Mouse (Mus musculus) liver, embryonic 15.5 days (tissue): ENCODE results near the gene Sdha. TPM values are rescaled to one million over a fixed set of nuclear protein-coding genes. Genes with fewer than 3 reads are reported as not detected.
A peak's percentile ranks its signal among the peaks of the same experiment; 100 is the strongest.

ENCODE experiments used
- ATAC-seq: fragments of 200-750 bp; cut with Nextera tagmentation; 2 replicates; pipeline ENCODE4 v1.8.0; 2017; ENCODE audit warnings: moderate number of reproducible peaks, mild to moderate bottlenecking, moderate library complexity; ENCODE audit not compliant: insufficient read depth
- H3K27ac ChIP-seq: fragments of 300-500 bp; sonication (generic); replicated peaks from 2 replicates; pipeline ENCODE4 v1.5.1; 2015; ENCODE audit warnings: mild to moderate bottlenecking, inconsistent platforms
- H3K27me3 ChIP-seq: fragments of 300-500 bp; sonication (generic); 2 replicates; pipeline ENCODE4 v1.6.1; 2015; ENCODE audit warnings: mild to moderate bottlenecking, inconsistent platforms
- H3K36me3 ChIP-seq: fragments of 300-500 bp; sonication (generic); replicated peaks from 2 replicates; pipeline ENCODE4 v1.6.1; 2015; ENCODE audit warnings: moderate library complexity, mild to moderate bottlenecking, inconsistent platforms
- H3K4me1 ChIP-seq: fragments of 300-500 bp; sonication (generic); replicated peaks from 2 replicates; pipeline ENCODE4 v1.6.1; 2015; ENCODE audit warnings: inconsistent platforms
- H3K4me2 ChIP-seq: fragments of 300-500 bp; sonication (generic); 2 replicates; pipeline ENCODE4 v1.6.1; 2015; ENCODE audit warnings: moderate library complexity, mild to moderate bottlenecking, inconsistent platforms
- H3K4me3 ChIP-seq: fragments of 300-500 bp; sonication (generic); replicated peaks from 2 replicates; pipeline ENCODE4 v1.5.1; 2015; ENCODE audit warnings: mild to moderate bottlenecking, inconsistent platforms
- H3K9ac ChIP-seq: fragments of 300-500 bp; sonication (generic); 2 replicates; pipeline ENCODE4 v1.6.1; 2015; ENCODE audit warnings: moderate library complexity, mild to moderate bottlenecking, inconsistent platforms
- H3K9me3 ChIP-seq: fragments of 300-500 bp; sonication (generic); replicated peaks from 2 replicates; pipeline ENCODE4 v1.6.1; 2016; ENCODE audit warnings: inconsistent platforms
- WGBS: fragments of 180-500 bp; shearing (Covaris S2); methylation state at CpG from one replicate; pipeline ENCODE4 v1.1.7; 2015; ENCODE audit warnings: mixed read lengths; ENCODE audit not compliant: insufficient replicate concordance; 5-methylcytosine and 5-hydroxymethylcytosine counted together
- polyA plus RNA-seq: library from polyadenylated mRNA; unstranded; fragments of >200 nt; fragmentation: Nextera tagmentation; extraction: Ambion mirVana; gene quantifications from 2 replicates; pipeline ENCODE4 v1.2.1, GENCODE M21; 2015

Gene Sdha
- polyA plus RNA-seq, 1 experiment from 2014 or later, result 151 TPM

DNA sequence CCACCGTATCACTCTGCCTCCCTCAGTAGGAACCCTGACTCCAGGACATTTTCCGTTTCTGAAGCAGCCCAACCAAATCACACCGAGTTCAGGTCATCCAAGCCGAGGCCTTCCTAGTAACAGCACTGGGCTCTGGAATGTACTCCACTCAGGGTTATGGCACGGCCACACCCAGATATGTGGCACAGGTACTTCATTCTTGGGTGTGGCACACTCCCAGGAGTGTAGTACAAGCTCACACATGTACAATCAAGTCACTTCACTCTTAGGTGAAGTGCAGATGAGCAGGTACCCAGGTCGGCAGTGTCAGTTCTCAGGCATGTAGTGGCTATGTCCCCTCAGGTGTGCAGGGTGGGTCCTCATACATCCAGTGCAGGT, 48.5 kb downstream of the Sdha start:
- no peaks in the 10 kb centered on the region for H3K4me1 ChIP-seq
- H3K36me3 ChIP-seq, result peaks cover 38% of the 10 kb centered on the region
- WGBS, result 64% methylated on average over 6 of the region's 6 CpGs
- H3K9ac ChIP-seq, result no peak overlapping the region
- H3K27ac ChIP-seq, result no peak overlapping the region
- H3K27me3 ChIP-seq, result no peaks in the 10 kb centered on the region
- peak; percentile 22; the same call in 1 of the 2 replicates for ATAC-seq
- H3K4me2 ChIP-seq, result no peak overlapping the region
- no peaks in the 10 kb centered on the region for H3K9me3 ChIP-seq
- H3K4me3 ChIP-seq, result no peak overlapping the region

DNA sequence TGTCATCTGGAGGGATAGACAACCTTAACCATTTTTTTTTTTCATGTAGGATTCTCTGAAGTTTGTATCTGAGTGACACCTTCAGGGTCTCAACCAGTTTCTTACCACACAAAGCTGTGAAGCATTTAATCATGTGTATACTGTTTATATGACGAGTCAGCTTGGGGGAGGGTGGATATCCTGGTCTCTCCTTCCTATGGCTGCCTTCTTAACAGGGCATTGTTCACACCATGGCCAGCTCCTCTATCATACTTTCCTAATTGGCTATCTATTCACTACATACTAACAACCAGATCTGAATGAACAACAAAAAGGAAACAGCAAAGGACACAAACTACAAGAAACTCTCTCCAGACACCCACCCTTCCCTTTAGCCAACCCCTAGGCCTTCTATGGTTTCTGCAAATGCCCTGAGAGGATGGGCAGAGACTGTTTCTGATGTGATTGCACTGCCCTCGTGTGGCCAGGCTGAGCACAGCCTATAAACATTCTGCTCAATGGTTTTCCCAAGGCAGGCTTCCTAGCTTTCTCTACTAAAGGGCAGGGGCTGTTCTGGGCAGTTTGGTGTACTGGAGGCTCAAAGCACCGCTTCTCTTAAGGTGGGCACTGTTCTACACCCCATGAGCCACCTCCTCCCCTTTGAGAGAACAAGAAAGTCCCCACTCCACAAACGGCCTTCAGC, 49.0 kb downstream of the Sdha start:
- ATAC-seq, result peak; percentile 58
- Histone ChIP-seq H3K9ac (no peak overlapping the region), H3K4me3 (no peak overlapping the region), H3K4me2 (no peak overlapping the region), H3K9me3 (no peaks in the 10 kb centered on the region), H3K27ac (no peak overlapping the region), H3K36me3 (peaks cover 33% of the 10 kb centered on the region), H3K4me1 (no peaks in the 10 kb centered on the region), H3K27me3 (no peaks in the 10 kb centered on the region)
- 26% methylated on average over 4 of the region's 4 CpGs for WGBS

DNA sequence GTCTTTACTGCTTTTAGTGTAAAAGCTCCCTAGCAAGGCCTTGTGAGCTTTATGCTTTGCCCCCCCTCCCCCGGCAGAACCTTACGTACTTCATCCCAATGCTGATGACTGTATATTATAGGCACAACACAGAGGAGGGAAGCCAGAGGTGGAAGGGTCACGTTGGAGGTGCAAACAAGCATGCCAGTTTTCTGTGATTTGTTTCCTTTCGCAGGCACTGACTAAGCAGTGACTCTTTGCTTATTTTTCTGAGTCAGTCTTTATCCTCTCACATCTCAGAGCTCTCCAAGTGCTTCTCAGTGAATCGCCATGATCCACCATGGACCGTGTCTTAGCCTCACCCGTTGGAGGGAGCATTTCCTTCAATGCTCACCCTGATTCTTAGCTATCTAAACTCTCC, 53.7 kb downstream of the Sdha start:
- no peak overlapping the region for H3K27ac ChIP-seq
- WGBS, result 52% methylated on average over 7 of the region's 7 CpGs
- H3K4me1 ChIP-seq, result peaks cover 8% of the 10 kb centered on the region
- H3K36me3 ChIP-seq, result no peaks in the 10 kb centered on the region
- no peak overlapping the region for H3K9ac ChIP-seq
- no peak overlapping the region for H3K4me3 ChIP-seq
- H3K9me3 ChIP-seq, result no peaks in the 10 kb centered on the region
- H3K27me3 ChIP-seq, result peaks cover 17% of the 10 kb centered on the region
- no peak for ATAC-seq
- H3K4me2 ChIP-seq, result no peak overlapping the region

DNA sequence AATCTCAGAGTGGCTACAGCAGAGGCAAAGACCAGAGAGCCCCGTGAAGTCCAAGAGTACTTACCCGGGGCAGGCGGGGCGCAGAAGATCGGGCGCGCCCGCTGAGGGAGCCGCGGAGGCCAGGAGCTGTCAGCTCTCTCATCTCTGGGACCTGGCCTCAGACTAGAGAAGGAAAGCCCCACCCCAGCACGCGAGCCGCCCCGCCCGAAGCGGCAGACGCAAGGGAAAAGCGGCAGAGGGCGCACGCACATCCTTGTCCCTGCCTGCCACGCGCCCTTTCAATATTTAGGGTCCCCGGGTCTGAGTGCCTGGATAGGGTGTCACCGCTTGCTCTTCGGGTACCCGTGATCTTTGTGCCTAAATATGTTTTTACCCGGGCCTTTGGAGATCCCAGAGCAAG, 57.9 kb downstream of the Sdha start, which contains the start of gene Ahrr:
Gene Ahrr, minus strand, starts transcription at position 165 of the 400 bp plus-strand sequence.
- 0 out of 2 replicates have a peak, but pooled peaks have one; percentile 28 for ATAC-seq

DNA sequence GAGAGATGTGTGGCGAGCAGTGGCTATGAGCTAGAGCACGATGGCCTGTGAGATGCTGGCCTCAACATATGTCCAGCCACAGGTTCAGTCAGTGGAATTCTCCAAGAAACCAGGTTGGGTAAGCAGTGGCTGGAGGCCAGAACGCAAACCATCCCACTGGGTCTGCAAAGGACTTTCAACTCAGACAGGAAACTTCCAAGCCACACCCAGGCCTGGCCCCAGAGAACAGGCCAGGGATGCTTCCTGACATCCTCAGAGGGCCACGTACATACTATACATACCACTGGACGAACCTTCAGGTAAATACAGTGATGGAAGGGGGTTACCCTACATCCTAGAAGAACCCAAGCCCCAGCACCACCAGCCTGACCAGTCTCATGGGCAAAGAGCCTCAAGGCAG, 60.4 kb downstream of the Sdha start:
- Histone ChIP-seq H3K27ac (no peak overlapping the region), H3K27me3 (peaks cover 29% of the 10 kb centered on the region), H3K4me2 (no peak overlapping the region), H3K9me3 (no peaks in the 10 kb centered on the region), H3K36me3 (no peaks in the 10 kb centered on the region), H3K4me1 (peaks cover 8% of the 10 kb centered on the region), H3K9ac (no peak overlapping the region), H3K4me3 (no peak overlapping the region)
- no peak for ATAC-seq
- WGBS, result 64% methylated on average over 5 of the region's 5 CpGs

More for the DNA sequence above, 57.9 kb downstream of the Sdha start, which contains the start of gene Ahrr:
- Histone ChIP-seq H3K9me3 (no peaks in the 10 kb centered on the region), H3K4me3 (peak within 1 kb of the TSS; percentile 10; the same call in 1 of the 2 replicates), H3K4me2 (peak within 1 kb of the TSS; percentile 52), H3K4me1 (peaks cover 8% of the 10 kb centered on the region), H3K9ac (no peak within 1 kb of the TSS), H3K36me3 (no peaks in the 10 kb centered on the region), H3K27ac (no peak within 1 kb of the TSS), H3K27me3 (peaks cover 28% of the 10 kb centered on the region)
- under 1% methylated on average over 27 of the region's 27 CpGs for WGBS

DNA sequence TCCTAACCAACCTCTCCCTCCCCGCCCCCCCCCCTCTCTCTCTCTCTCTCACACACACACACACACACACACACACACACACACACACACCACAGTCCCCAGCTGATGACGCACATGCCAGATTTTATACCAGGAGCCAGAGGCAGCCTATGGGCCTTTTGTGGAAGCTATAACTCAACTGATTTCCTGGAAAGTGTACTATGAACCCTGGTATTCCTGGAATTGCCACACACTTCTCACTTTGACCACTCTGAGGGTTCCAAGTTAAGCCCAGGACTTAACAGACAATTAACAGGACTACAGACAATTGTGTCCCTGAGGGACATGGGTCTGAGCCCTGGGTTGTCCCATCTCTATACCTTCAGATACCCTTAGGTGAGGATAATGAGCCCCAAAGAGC, 67.8 kb downstream of the Sdha start:
- no peak overlapping the region for H3K4me3 ChIP-seq
- no peak for ATAC-seq
- H3K4me1 ChIP-seq, result 0 out of 2 replicates have a peak, but pooled peaks cover under 1% of the 10 kb centered on the region
- 69% methylated on average over 1 of the region's 2 CpGs for WGBS
- peaks cover 3% of the 10 kb centered on the region for H3K27me3 ChIP-seq
- H3K4me2 ChIP-seq, result no peak overlapping the region
- H3K9ac ChIP-seq, result no peak overlapping the region
- H3K27ac ChIP-seq, result no peak overlapping the region
- H3K36me3 ChIP-seq, result no peaks in the 10 kb centered on the region
- no peaks in the 10 kb centered on the region for H3K9me3 ChIP-seq

DNA sequence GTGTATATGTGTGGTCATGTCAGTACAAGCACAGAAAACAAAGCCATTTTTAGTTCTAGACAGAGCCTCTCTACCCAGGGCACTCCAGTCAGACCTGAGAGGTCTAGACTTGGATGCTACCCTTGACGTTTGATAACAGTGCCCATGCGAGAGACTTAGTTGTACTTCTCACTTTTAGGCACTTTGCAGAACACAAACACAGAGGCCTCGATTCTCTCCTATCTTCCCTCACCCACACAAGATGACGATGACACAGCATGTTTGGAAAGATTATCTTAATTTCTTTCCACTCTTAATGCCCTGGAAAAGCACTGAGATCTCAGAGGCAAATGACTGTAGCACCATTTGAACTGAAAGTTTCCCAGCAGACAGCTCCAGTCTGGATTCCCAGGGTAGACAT, 74.4 kb downstream of the Sdha start:
- H3K4me2 ChIP-seq, result peak overlapping the region; percentile 25
- H3K4me1 ChIP-seq, result peaks cover 27% of the 10 kb centered on the region
- WGBS, result 13% methylated on average over 4 of the region's 4 CpGs
- H3K27ac ChIP-seq, result peak overlapping the region; percentile 78
- H3K36me3 ChIP-seq, result no peaks in the 10 kb centered on the region
- H3K4me3 ChIP-seq, result no peak overlapping the region
- H3K9ac ChIP-seq, result no peak overlapping the region
- H3K9me3 ChIP-seq, result no peaks in the 10 kb centered on the region
- no peaks in the 10 kb centered on the region for H3K27me3 ChIP-seq
- peak; percentile 89 for ATAC-seq

Other genes with a start within 250 kb of the Sdha start
- not detected in 2 replicates for gene Slc9a3, start 228.8 kb downstream of the Sdha start, polyA plus RNA-seq
- gene Exoc3, start 141.5 kb downstream of the Sdha start, polyA plus RNA-seq, result 23.7 and 24.0 TPM in 2 replicates
- 0.03 and 0.61 TPM in 2 replicates for gene Ahrr, start 57.9 kb downstream of the Sdha start, polyA plus RNA-seq
- 65.9 and 69.8 TPM in 2 replicates for gene Pdcd6, start 32.7 kb downstream of the Sdha start, polyA plus RNA-seq
- gene Ccdc127, start within 50 bp of the Sdha start, polyA plus RNA-seq, result 17.2 and 18.4 TPM in 2 replicates
- not detected in 2 replicates for gene Lrrc14b, start 13.7 kb upstream of the Sdha start, polyA plus RNA-seq
- gene Zfp72, start 40.6 kb upstream of the Sdha start, polyA plus RNA-seq, result 0.79 and 0.85 TPM in 2 replicates
- 70.4 and 106 TPM in 2 replicates for gene Ftl1-ps1, start 49.4 kb upstream of the Sdha start, polyA plus RNA-seq
- 7.3 and 8.2 TPM in 2 replicates for gene Zfp825, start 143.7 kb upstream of the Sdha start, polyA plus RNA-seq